Mouse (Mus musculus) mature B cell (primary cell): ENCODE results near the gene Vmn1r231.

ENCODE experiments used
- in situ Hi-C: fragments of 300-500 bp; cut with MboI; formaldehyde crosslinking; loops from 2 replicates; pipeline ENCODE4 v1.14.3; 2019

The Vmn1r231 gene

GRCm38 (mm10) chr17:20904991-20905390 lies at the start of gene Vmn1r231:
Gene Vmn1r231, minus strand, starts transcription at chr17:20905091.
- in situ Hi-C loops, result no loop called here

- in situ Hi-C loops, result loop anchor here (25.0 kb wide), 1 partner anchor 1016 kb away; the partner anchor contains the start of genes Zfp942 and Zfp943
These were observed 41.7 kb upstream of the Vmn1r231 start for GRCm38 (mm10) chr17:20946636-20947035.

- in situ Hi-C loops, result loop anchor here (25.0 kb wide), 1 partner anchor 1016 kb away; the partner anchor contains the start of genes Zfp942 and Zfp943
These were observed 41.2 kb upstream of the Vmn1r231 start for GRCm38 (mm10) chr17:20946026-20946565.

GRCm38 (mm10) chr17:20944985-20945891 lies 40.3 kb upstream of the Vmn1r231 start, which contains the start of gene Ppp2r1a:
Gene Ppp2r1a, plus strand, starts transcription at chr17:20945311.
- in situ Hi-C loops, result loop anchor here (25.0 kb wide), 1 partner anchor 1017 kb away; the partner anchor contains the start of genes Zfp942 and Zfp943

GRCm38 (mm10) chr17:20944226-20944625 lies 39.3 kb upstream of the Vmn1r231 start:
- in situ Hi-C loops, result loop anchor here (25.0 kb wide), 1 partner anchor 1018 kb away; the partner anchor contains the start of genes Zfp942 and Zfp943

GRCm38 (mm10) chr17:20919614-20920013 lies 14.7 kb upstream of the Vmn1r231 start, which contains the start of gene Vmn1r232:
Gene Vmn1r232, minus strand, starts transcription at chr17:20919714.
- in situ Hi-C loops, result no loop called here

GRCm38 (mm10) chr17:20840144-20840543 lies 64.7 kb downstream of the Vmn1r231 start, which contains the start of gene Vmn1r230:
Gene Vmn1r230, plus strand, starts transcription at chr17:20840444.
- in situ Hi-C loops, result no loop called here
